Mouse (Mus musculus) large intestine, adult 2 months (tissue): Measurements from ENCODE around the gene Ikzf2. TPM values are rescaled to one million over a fixed set of nuclear protein-coding genes. Genes with fewer than 3 reads are reported as not detected.

ENCODE experiments used
- DNase-seq: peaks from one replicate; pipeline ENCODE4 v3.0.0-alpha.2; 2012; ENCODE audit warnings: low read depth, low spot score
- WGBS: fragments of 180-500 bp; shearing (Covaris S2); methylation state at CpG from one replicate; pipeline ENCODE4 v1.1.7; 2018; 5-methylcytosine and 5-hydroxymethylcytosine counted together
- polyA plus RNA-seq: library from polyadenylated mRNA; depleted of rRNA; stranded (reverse); fragments of >200 nt; gene quantifications from 2 replicates; pipeline ENCODE4 v1.2.3, GENCODE M21; 2012; rRNA removed

Ikzf2 gene
- 0.36 and 0.73 TPM in 2 replicates for polyA plus RNA-seq

DNA sequence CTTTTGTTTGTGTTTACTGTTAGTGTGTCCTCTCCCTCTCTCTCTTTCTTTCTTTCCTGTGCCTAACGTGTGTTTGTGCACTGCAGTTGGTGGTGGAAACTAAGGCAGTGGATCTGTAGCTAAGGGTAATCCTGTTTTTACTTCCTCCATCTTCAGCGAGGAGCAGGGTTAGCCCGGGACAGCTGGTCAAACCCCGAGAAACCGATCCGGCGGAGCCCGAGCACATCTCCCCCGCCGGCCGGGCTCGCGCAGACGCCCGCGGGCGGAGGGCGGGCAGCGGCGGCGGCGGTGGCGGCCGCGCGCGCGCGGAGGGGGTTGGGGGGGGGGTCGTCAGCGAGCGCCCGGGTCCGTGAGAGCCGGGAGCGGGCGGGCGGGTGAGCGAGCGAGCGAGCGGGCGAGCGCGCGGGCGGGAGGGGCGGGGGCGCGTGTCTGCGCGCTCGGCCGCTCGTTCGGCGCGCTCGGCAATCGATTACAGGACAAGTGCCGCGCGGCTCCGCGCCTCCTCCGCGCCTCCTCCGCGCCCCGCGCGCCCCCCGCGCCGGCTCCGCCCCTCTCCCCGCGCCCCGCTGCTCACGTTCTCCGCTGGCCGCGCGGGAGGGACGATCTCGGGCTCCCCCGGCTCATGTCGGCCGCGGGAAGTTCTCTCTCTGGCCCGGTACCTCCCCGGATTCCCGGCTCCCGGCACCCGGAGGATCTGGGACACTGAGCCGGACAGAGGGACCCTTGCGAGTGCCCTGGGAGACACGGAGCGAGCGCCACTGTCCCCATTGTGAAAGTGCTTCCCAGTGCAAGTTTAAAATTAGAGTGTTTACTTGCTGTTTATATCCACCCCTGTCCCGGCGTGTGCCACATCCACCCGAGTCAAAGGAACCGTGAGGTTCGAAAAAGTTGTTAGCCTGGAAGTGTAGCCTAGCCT is at the start of gene Ikzf2:
TSS of gene Ikzf2 (minus strand) at position 170 of the 916 bp plus-strand sequence.
- DNase-seq, result peak; percentile 52
- WGBS, result under 1% methylated on average over 93 of the region's 105 CpGs

DNA sequence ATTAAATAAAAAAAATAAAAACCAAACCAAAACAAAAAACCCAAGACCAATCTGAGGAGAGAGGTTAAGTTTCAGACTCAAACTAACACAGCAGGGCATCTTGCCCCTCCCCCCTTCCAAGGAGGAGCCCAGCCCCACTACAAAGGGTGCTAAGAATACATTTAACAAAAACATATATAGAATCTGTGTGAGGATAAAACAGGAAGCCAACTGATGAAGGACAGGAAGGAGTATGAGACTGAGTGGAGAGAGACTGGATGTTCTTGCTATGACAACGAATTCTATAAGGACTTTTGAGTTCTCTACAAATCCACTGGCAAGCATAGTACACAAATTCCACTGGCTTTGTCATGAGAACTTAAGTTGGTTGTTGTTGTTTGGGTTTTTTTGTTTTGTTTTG is 42.7 kb upstream of the Ikzf2 start:
- 53% methylated on average over 1 of the region's 1 CpGs for WGBS
- no peak for DNase-seq

DNA sequence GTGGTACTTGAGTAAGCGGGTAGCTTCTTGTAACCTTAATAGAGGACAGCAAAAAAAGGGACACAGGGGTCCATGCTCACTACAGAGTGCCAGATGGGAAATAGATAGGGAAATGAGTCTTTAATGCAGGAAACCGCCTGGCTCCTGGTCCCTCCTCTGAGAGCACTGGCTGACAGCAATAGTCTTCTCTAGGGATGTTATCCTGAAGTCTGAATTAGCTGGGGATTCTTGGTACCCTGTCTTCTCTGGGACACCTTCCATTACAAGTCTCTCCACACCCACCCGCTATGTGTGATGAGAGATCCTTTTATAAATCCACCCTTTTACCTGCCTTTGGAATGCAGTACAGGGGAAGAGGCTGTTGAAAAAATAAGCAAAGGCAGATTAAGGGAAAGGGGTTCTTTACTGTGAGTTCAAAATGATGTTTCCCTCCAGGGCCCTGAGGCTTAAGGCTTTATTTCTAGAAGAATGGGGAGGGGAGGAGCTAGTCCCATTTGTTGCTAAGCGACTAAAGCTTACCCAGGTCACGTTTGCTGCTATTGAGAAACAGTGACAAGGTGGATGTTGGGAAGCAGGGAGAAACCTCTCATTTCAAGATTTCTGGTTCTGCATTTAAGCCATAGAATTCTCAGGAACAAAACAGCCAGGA is 42.1 kb upstream of the Ikzf2 start:
- DNase-seq, result no peak
- 51% methylated on average over 5 of the region's 5 CpGs for WGBS

DNA sequence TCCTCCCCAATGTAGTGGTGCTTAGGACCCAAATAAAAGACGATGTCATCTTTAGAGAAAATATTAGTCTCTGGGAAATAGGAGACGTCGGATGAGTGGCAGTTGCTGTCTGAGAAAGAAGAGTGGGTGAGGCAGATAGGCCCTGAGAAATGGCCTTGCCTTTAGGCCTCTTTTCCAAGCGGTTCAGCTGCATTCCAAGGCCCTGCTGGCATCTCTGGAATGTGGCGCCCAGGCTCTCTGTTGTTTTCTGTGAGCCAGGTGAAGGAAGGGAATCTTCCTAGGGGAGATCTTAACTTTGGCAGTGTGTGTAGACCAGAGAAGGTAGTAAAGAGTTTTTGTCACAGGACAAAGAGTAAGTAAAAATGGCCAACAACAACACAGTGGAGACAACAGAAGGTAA is 40.9 kb upstream of the Ikzf2 start:
- DNase-seq, result no peak

DNA sequence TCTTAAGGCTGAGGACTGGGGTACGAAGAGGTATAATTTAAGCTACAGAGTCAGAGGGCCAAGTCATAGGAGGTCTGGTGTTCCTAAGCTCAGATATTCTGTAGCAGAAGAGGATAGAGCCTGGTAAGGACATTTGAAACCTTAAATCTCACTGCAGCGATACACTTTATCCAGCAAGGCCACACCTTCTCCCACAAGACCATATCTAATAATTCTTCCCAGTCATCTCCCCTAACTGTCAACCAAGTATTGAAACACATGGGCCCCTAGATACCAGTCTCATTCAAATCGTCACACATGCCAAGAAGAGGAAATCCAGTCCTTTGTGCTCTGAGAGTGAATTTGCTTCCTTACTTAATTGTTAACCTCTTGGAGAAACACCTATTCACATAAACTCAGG is 30.1 kb upstream of the Ikzf2 start:
- no peak for DNase-seq
- 77% methylated on average over 3 of the region's 3 CpGs for WGBS

More for the DNA sequence above, 40.9 kb upstream of the Ikzf2 start:
- 43% methylated on average over 5 of the region's 5 CpGs for WGBS

DNA sequence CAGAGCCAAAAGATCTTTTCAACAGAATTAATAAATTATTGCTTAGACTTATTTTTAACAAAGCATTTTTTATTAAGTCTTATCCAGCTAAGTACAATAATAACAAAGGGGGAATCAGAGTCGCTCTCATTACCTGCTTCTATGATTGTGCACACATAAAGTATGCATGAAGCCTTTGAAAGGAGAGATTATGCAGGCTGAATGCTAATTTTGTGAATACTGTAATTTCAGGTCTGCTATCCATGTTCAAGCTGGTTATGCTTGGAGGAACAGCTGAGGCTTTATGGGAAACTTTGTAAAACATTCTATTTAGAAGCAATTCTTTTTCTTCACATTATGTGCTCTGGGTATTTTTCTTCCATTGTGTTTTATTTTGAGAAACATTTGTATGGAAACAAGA is 21.5 kb upstream of the Ikzf2 start:
- 91% methylated on average over 1 of the region's 1 CpGs for WGBS
- no peak for DNase-seq

DNA sequence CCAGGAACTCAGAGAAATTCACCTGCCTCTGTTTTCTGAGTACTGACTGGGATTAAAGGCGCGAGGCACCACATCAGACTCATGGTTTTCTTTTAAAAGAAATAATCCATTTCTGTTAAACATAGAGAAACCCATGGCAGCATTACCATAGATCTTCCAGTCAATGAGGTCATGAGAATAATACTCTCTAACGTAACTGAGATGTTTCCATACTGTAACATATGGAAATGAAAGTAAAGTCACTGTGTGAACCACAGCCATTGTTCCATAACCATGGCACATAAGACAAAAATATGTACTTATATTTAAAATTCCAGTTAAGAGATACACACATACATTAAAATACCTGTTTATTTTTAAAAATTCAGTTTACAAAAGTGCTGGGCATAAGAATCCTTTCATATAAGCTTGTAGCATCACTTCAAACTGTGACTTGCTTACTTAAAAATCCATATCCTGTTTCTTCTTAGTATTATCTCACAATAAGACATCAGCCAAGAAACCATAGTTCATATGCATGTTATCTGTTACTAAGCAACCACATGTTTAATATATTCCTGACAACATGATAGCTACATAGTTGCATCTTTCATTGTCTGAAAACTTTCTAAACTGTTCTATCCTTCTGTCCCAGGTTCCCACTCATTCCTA is 16.6 kb upstream of the Ikzf2 start:
- no peak for DNase-seq
- WGBS, result 95% methylated on average over 3 of the region's 3 CpGs

DNA sequence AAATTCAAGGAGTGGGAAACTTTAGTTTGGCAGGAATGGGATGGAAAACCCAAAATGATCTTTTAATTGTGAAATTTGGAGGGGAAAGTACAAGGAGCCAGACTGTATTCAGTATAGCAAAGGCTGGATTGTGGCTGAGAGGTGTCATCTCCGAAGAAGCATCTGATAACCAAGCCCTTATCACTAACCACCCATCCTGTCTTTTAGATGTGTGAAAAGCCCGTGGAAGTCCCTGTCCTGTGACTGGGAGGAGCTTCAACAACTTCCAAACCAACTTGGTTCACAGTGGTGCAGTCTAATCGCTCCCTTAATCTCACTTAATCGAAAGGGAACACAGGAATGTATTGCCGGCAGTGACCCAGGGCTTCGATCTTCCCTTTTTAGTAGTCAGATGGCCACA is 4.9 kb upstream of the Ikzf2 start:
- 78% methylated on average over 6 of the region's 6 CpGs for WGBS
- no peak for DNase-seq

DNA sequence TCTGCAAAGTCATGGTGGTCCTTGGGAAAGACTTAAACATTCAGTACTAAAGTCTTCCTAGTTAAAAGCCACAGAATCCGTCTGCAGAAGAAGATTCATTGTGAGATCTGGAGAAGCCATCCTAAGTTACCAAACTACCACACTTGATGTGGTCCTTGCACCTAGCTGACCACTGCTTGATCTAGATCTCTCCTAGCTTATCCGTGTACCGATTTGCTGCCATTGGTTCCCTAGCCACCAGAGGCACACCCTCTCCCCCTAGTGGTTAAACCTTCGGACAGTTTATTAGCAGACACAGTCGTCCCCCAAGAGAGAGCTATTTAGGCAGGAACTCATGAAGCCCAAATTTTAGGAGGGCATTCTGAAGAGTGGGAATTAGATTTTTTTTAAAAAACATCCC is 1.9 kb upstream of the Ikzf2 start:
- WGBS, result 2% methylated on average over 5 of the region's 5 CpGs
- DNase-seq, result peak; percentile 31

DNA sequence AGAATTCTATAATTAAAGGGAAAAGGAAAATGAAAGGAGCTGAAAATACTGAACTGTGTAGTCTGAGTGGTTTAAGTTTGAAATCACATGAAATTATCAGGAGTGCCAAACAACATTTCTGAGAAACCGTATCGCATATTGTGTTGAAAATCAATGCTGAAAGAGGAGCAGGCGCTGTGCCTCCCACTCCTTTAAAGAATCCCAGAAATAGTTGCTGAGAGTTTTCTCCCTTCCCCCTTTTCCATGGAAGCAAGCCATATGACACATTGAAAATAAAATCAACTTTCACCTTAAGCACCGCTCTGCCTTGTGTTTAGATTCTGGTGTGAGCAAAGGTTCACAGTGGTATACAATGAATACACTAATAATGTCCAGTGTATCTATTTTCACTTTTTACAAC is 1.1 kb upstream of the Ikzf2 start:
- WGBS, result 6% methylated on average over 4 of the region's 4 CpGs

DNA sequence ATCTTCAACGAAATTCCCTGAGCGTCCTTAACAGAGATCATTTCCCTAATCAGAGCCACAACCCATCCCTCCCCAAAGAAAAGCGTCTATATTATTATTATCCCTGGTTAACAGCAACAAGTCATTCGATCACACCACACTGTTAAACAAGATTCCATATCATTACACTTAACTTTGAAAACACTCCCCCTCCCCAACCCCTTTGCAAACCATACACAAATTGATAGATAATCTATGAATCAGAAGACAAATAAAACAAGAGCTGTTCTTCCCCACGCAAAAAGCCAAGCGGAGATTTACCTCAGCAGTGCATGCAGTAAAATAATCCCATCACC is 337 bp downstream of the Ikzf2 start:
- DNase-seq, result peak; percentile 16
- under 1% methylated on average over 6 of the region's 6 CpGs for WGBS

More for the DNA sequence above, 1.1 kb upstream of the Ikzf2 start:
- DNase-seq, result peak; percentile 13

DNA sequence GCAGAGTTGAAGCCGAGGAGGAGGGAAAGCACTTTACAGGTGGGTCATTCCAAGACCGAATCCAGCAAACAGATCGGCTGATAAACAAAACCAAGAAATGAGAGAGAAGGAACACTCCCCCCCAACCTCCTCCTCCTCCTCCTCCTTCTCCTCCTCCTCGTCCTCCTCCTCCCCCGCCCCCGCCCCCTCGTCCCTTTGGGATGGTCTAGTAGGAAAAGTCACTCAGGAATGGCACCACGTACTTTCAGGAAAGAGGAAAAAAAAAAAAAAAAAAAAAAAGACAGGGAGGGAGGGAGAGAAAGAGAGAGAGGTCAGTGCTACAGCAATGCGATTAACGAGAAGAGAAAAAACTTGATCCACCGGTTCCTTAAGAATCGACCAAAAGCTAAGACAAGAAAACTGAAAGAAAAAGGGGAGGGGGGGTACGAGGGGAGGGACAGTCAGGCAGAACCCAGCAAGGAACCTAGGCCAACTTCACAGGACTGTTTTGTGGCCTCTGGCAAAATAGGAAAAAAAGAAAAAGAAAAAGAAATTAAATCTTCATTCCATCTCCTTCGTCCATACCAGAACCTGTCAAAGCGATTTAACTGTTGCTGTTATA is 1.1 kb downstream of the Ikzf2 start:
- under 1% methylated on average over 15 of the region's 15 CpGs for WGBS
- DNase-seq, result peak; percentile 29

DNA sequence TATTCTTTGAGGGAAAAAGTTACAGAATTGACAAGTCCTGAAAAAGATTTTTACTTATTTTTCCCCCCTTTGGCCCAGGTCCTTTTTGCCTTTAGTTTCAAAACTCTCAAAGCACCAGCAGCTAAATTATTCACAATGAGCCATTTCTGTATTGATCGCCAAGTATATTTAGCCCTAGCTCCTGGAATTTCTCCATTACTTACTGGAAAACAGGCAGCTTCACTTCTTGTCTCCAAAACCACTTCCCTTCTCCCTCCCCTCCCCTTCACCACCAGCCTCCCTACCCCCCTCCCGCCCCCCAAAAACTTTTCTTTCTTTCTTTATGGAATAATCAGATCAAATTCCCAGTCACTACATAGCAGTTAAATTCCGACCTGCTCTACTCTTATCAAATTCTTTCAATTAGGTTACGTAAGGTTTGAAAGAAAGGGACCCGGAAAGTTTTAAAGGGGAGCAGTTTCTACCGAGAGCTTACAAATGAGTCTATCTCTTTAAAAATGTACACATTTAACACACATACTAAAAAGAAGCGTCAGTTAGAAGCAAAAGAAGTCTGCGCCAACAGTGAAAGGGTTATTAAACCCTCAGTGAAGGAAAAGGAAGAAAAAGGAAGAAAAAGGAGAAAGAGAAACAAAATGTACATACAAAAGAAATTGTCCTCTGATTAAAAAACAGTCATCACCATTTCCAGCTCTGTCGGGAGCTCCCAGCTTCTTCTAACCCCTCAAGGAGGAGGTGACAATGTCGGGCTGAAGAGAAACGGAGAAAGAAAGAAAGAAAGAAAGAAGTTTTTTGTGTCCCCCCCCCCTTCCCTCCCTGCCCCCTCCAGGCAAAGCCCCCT is 1.8 kb downstream of the Ikzf2 start:
- WGBS, result 4% methylated on average over 11 of the region's 11 CpGs
- DNase-seq, result no peak

DNA sequence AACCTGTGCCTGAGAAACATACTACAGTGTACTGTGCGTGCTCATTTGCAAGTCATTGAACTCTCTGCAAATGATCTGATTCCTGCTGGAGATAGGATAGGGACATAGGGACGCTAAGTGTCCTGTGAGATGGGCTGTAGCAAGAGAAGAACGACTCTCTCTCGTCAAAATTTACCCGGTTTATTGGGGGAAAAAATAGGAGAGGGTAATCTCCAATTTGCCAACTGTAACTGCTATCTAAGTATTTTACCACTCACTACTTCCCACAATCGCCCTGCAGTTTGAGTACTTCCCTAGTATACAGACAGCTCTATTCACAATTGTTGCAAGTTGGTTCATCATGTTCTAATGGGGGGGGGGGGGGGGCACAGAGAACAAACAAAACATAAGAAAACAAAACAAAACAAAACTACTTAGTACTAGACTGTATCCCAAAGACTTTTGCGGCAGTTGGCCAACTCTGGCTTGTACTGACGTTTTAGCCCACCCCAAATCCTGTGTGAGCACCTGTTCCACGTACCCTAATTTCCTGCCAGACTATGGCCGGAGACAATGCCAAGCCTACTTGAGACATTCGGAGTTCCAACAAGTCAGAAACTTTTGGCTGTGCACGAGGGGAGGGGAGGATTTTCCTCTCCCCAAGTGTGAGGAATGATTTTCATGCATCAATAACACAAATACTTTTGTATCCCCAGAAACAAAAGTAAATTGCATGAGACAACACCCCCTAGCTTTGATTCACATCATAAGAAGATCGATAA is 2.6 kb downstream of the Ikzf2 start:
- 22% methylated on average over 13 of the region's 13 CpGs for WGBS
- DNase-seq, result no peak

DNA sequence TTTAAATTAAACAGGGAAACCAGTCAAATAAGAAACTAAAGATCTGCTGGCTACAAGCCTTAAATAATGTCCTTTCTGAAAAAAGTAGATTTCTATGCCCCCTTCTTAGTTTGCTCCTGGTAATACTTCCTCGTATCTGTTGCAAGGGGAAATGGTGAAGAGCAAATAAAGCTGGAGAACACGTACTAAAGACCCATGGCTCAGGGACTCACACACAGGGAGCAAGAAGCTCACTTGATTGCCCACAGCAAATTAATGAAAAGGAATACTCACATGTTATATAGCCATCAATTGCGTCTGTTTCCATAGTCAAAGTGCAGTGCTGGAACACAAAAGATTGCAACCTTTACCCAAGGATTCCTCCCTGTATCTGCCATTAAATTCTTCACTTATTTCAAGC is 3.2 kb downstream of the Ikzf2 start:
- WGBS, result 56% methylated on average over 3 of the region's 3 CpGs
- DNase-seq, result no peak

DNA sequence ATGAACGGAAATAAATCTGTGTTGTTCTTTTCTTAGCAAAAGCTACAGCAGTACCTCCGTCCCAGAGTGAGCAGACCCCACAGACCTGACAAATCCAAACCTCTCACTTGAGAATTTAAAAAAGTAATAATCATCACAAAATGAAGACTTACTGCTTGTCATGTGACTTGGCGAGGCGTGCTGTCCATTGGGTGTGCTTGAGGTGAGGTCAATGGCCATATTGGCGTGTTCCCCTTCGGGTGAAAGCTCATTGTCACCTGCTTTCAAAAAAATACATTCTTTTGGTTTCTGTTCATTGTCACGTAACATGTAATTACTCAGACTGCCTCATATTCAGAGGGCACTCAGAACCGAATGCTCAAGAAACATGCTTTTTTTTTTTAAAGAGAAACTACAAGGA is 4.0 kb downstream of the Ikzf2 start:
- 69% methylated on average over 8 of the region's 8 CpGs for whole genome bisulfite sequencing
- no peak for DNase-seq

DNA sequence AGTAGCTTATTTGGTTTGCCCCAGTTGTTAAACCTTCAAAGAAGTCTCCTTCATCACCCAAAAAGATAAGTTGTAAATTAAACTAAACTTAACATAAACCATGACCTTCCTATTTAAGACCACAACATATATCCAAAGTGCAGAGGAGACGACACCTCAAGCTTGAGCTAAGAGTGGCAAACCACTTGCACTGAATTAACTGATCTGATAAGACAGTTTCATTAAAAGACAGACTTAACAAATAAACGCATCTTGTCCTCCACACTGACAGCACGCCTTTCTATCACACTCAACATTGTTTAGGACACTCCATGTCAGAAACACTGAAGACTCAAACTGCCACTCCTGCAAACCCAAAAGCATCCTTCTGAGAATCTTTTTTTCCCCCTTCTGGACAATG is 4.8 kb downstream of the Ikzf2 start:
- WGBS, result 79% methylated on average over 3 of the region's 3 CpGs
- no peak for DNase-seq

DNA sequence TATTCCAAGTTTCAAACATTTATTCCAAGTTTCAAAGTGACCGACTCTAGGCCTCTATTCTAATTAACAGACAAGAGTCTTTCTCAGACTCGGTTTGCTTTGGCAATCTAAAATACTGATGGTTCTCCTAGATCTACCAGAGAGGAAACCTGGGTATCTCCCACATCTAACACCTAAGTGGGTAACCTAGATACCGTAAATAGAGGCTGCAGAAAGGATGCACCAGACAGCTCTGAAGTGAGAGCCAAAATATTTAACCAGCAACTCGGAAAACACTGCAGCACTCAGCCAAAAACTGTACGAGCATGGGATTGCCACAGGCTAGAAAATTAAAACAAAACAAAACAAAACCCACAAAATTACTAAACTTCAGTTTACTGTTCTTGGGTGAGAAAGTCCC is 6.0 kb downstream of the Ikzf2 start:
- DNase-seq, result no peak
- WGBS, result 79% methylated on average over 5 of the region's 5 CpGs

DNA sequence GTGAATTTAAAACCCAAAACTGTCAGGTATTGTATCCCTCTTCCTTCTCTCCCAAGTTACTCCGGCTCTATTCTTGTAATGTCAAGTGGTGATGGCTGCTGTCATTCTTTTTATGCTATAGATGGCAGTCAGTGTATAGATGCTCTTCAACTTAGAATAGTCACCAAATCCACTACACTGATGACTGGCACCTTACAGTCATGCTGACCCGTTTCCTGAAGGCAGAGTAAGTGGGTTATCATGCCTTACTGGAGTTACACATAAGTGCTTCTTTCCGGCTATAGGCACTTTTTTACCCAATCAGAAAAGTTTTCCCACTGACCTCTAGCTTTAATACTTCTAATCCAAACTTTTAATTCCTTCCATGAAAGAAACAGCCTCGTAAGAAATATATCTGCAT is 6.5 kb downstream of the Ikzf2 start:
- no peak for DNase-seq
- 79% methylated on average over 4 of the region's 4 CpGs for WGBS
